ENCODE assay signal across 8 mouse cellular contexts in genomic region chr11:119991338-119991678, GRCm38 (mm10). TPM values are rescaled to one million over a fixed set of nuclear protein-coding genes. Genes with fewer than 3 reads are reported as not detected.
DNase-seq lines count a peak whose midpoint lies in the region; ATAC-seq and TF ChIP-seq lines count a peak whose summit lies in the region.

No protein-coding gene starts in this region.

- no peaks in the 10 kb centered on the region for H3K9me3 ChIP-seq in embryonic facial prominence, embryonic 14.5 days (ENCODE audit: control insufficient read depth, low read length)
- H3K9me3 ChIP-seq in limb, embryonic 14.5 days (ENCODE audit: control insufficient read depth, low read length) = no peaks in the 10 kb centered on the region

- H3K27ac ChIP-seq in embryonic facial prominence, embryonic 14.5 days (replicated peaks; ENCODE audit: low read depth, low read length) = no peak overlapping the region
- H3K27ac ChIP-seq in limb, embryonic 14.5 days (replicated peaks; ENCODE audit: low read depth, low read length) = 0 out of 2 replicates have a peak overlapping the region, but pooled peaks have one; percentile 43

- no peak overlapping the region for H3K9ac ChIP-seq in embryonic facial prominence, embryonic 14.5 days (ENCODE audit: low read depth, low read length)
- H3K9ac ChIP-seq in limb, embryonic 14.5 days (ENCODE audit: low read depth, low read length, severe bottlenecking) = no peak overlapping the region

- ATAC-seq in embryonic facial prominence, embryonic 14.5 days (ENCODE audit: low read depth) = peak; percentile 85
- ATAC-seq in limb, embryonic 14.5 days (ENCODE audit: low FRiP score, low read depth) = peak; percentile 84

- TF ChIP-seq POLR2A in limb, embryonic 14.5 days (IDR thresholded peaks at IDR 0.05; ENCODE audit: borderline replicate concordance, extremely low read depth, insufficient read depth, insufficient read length) = no peak
- no peak for TF ChIP-seq POLR2A in myocyte (IDR thresholded peaks at IDR 0.05; ENCODE audit: insufficient read length, low read depth)

- peaks cover 18% of the 10 kb centered on the region for H3K36me3 ChIP-seq in embryonic facial prominence, embryonic 14.5 days (ENCODE audit: control insufficient read depth, insufficient read depth, low read length)
- H3K36me3 ChIP-seq in limb, embryonic 14.5 days (ENCODE audit: control insufficient read depth, insufficient read depth, low read length) = peaks cover 19% of the 10 kb centered on the region
- H3K36me3 ChIP-seq in myocyte (ENCODE audit: control insufficient read depth, insufficient read depth) = peaks cover 14% of the 10 kb centered on the region

- peaks cover 29% of the 10 kb centered on the region for H3K4me1 ChIP-seq in embryonic facial prominence, embryonic 14.5 days (ENCODE audit: control insufficient read depth, insufficient read depth, low read length)
- H3K4me1 ChIP-seq in limb, embryonic 14.5 days (ENCODE audit: control insufficient read depth, insufficient read depth, low read length) = peaks cover 28% of the 10 kb centered on the region

- no peak overlapping the region for H3K4me3 ChIP-seq in embryonic facial prominence, embryonic 14.5 days (ENCODE audit: low read depth, low read length)
- no peak overlapping the region for H3K4me3 ChIP-seq in limb, embryonic 14.5 days (replicated peaks; ENCODE audit: low read length)
- no peak overlapping the region for H3K4me3 ChIP-seq in myocyte

- no peak overlapping the region for H3ac ChIP-seq in myocyte (ENCODE audit: control insufficient read depth, insufficient read length)

- H3K4me2 ChIP-seq in embryonic facial prominence, embryonic 14.5 days (ENCODE audit: low read depth, low read length) = peak overlapping the region; percentile 29
- H3K4me2 ChIP-seq in limb, embryonic 14.5 days (replicated peaks; ENCODE audit: low read depth, low read length, severe bottlenecking) = peak overlapping the region; percentile 31; the same call in 1 of the 2 replicates
- peak overlapping the region; percentile 75 for H3K4me2 ChIP-seq in myocyte (ENCODE audit: low read depth)

- H3K27me3 ChIP-seq in embryonic facial prominence, embryonic 14.5 days (replicated peaks; ENCODE audit: control insufficient read depth, insufficient read depth, low read length) = no peaks in the 10 kb centered on the region
- H3K27me3 ChIP-seq in limb, embryonic 14.5 days (ENCODE audit: control insufficient read depth, insufficient read depth, low read length) = no peaks in the 10 kb centered on the region
- H3K27me3 ChIP-seq in myocyte (ENCODE audit: control insufficient read depth, insufficient read depth, insufficient read length) = no peaks in the 10 kb centered on the region

- 29% methylated on average over 6 of the region's 10 CpGs for WGBS in embryonic facial prominence, embryonic 14.5 days
- 16% methylated on average over 10 of the region's 10 CpGs for WGBS in limb, embryonic 14.5 days

- H3K79me2 ChIP-seq in myocyte (ENCODE audit: control insufficient read depth, insufficient read depth) = peaks cover 6% of the 10 kb centered on the region

- peak; percentile 93 for DNase-seq in 3T3-L1 (ENCODE audit: low read depth, low spot score)
- peak; percentile 95 for DNase-seq in adrenal gland, postnatal 25 days
- DNase-seq in embryonic facial prominence, embryonic 14.5 days (ENCODE audit: low spot score) = peak; percentile 93
- DNase-seq in heart, adult 9 months (ENCODE audit: low spot score in 2 of 2) = peak; percentile 69 to 83
- DNase-seq in kidney, adult 9 months = peak; percentile 84
- peak; percentile 90 for DNase-seq in limb, embryonic 14.5 days (ENCODE audit: low spot score)
- peak; percentile 77 to 94 for DNase-seq in spleen, postnatal 4 days (ENCODE audit: low spot score in 2 of 2)

TF ChIP-seq in myocyte, 11 proteins besides CTCF, POLR2A, EP300 and RAD21:
- TF ChIP-seq MYOG (IDR thresholded peaks at IDR 0.05; ENCODE audit: control insufficient read depth in 1 of 3, insufficient read depth in 1 of 3, insufficient read length in 2 of 3, low read depth in 2 of 3) (peak in 2 of 3 experiments; percentile 62 to 91), TCF12 (IDR thresholded peaks at IDR 0.05; ENCODE audit: insufficient read depth, poor library complexity, severe bottlenecking) (peak; percentile 6), POLR2AphosphoS2 (IDR thresholded peaks at IDR 0.05; ENCODE audit: insufficient read length, low read depth) (peak; percentile 16), TCF3 (IDR thresholded peaks at IDR 0.05; ENCODE audit: insufficient read length, low read depth) (peak; percentile 25), REST (IDR thresholded peaks at IDR 0.05; ENCODE audit: insufficient read depth, insufficient read length) (no peak), MYOD1 (IDR thresholded peaks at IDR 0.05; ENCODE audit: control insufficient read depth in 1 of 3, insufficient read length in 2 of 3, low read depth in 2 of 3) (peak in 2 of 3 experiments; percentile 81 to 84)

RNA-seq across cellular contexts. Expression of gene Baiap2, which starts 48.7 kb away (rescaled TPM):
- 12.0 and 17.0 TPM in 2 replicates for total RNA-seq in adrenal gland, postnatal 25 days (2021)
- polyA plus RNA-seq in embryonic facial prominence, embryonic 14.5 days (2014; fragmentation: Nextera tagmentation; extraction: Ambion mirVana) = 22.1 and 26.5 TPM in 2 replicates
- 29.5 and 36.5 TPM in 2 replicates for polyA plus RNA-seq in limb, embryonic 14.5 days (2012; rRNA removed)
- 23.4 and 28.1 TPM in 2 replicates for polyA plus RNA-seq in limb, embryonic 14.5 days (2014; fragmentation: Nextera tagmentation; extraction: Ambion mirVana)
- polyA plus RNA-seq in myocyte (2012; fragmentation: generic; extraction: Trizol) = 23.0 TPM

RNA-seq across cellular contexts. Expression of gene Aatk, which starts 55.7 kb away (rescaled TPM):
- total RNA-seq in adrenal gland, postnatal 25 days (2021) = 11.8 and 15.5 TPM in 2 replicates
- polyA plus RNA-seq in embryonic facial prominence, embryonic 14.5 days (2014; fragmentation: Nextera tagmentation; extraction: Ambion mirVana) = 8.7 and 10.8 TPM in 2 replicates
- polyA plus RNA-seq in limb, embryonic 14.5 days (2012; rRNA removed) = 14.8 and 19.0 TPM in 2 replicates
- polyA plus RNA-seq in limb, embryonic 14.5 days (2014; fragmentation: Nextera tagmentation; extraction: Ambion mirVana) = 5.9 and 8.1 TPM in 2 replicates
- 0.26 TPM for polyA plus RNA-seq in myocyte (2012; fragmentation: generic; extraction: Trizol)
